Mouse (Mus musculus): Measurements from ENCODE around the gene Ddo. TPM values are rescaled to one million over a fixed set of nuclear protein-coding genes. Genes with fewer than 3 reads are reported as not detected.

Ddo gene
- polyA plus RNA-seq, 1 experiment from 2014 or later, result 0.61 TPM

GRCm38 (mm10) chr10:40725471-40725870 lies 95.7 kb downstream of the Ddo start:
- WGBS, result 75% methylated on average over 4 of the region's 4 CpGs
- H3K27me3 ChIP-seq (replicated peaks; ENCODE audit: control insufficient read depth, insufficient read depth, low read length), result no peaks in the 10 kb centered on the region
- no peak for ATAC-seq (replicated peaks; ENCODE audit: low FRiP score, low TSS enrichment, low read depth)
- no peaks in the 10 kb centered on the region for H3K36me3 ChIP-seq (ENCODE audit: control insufficient read depth, insufficient read depth, low read length)
- no peak overlapping the region for H3K4me3 ChIP-seq (ENCODE audit: low read depth, low read length)
- no peak overlapping the region for H3K9ac ChIP-seq (ENCODE audit: low read length)
- H3K4me1 ChIP-seq (replicated peaks; ENCODE audit: control insufficient read depth, insufficient read depth, low read length), result peaks cover 21% of the 10 kb centered on the region
- H3K27ac ChIP-seq (ENCODE audit: low read depth), result no peak overlapping the region; the same call in 1 of the 2 replicates
- no peak overlapping the region for H3K4me2 ChIP-seq (ENCODE audit: low read length)
- peak; percentile 40 for DNase-seq (ENCODE audit: low spot score)
- no peaks in the 10 kb centered on the region for H3K9me3 ChIP-seq (ENCODE audit: control insufficient read depth, low read length)

- no peaks in the 10 kb centered on the region for H3K36me3 ChIP-seq (ENCODE audit: control insufficient read depth, insufficient read depth, low read length)
- no peaks in the 10 kb centered on the region for H3K27me3 ChIP-seq (replicated peaks; ENCODE audit: control insufficient read depth, insufficient read depth, low read length)
- H3K9me3 ChIP-seq (ENCODE audit: control insufficient read depth, low read length), result no peaks in the 10 kb centered on the region
- no peak overlapping the region for H3K4me2 ChIP-seq (ENCODE audit: low read length)
- H3K4me1 ChIP-seq (replicated peaks; ENCODE audit: control insufficient read depth, insufficient read depth, low read length), result peaks cover 21% of the 10 kb centered on the region
- H3K9ac ChIP-seq (ENCODE audit: low read length), result no peak overlapping the region
- DNase-seq (ENCODE audit: low spot score) (peak; percentile 51), ATAC-seq (replicated peaks; ENCODE audit: low FRiP score, low TSS enrichment, low read depth) (no peak)
- H3K27ac ChIP-seq (ENCODE audit: low read depth), result no peak overlapping the region
- no peak overlapping the region for H3K4me3 ChIP-seq (ENCODE audit: low read depth, low read length)
- WGBS, result 48% methylated on average over 11 of the region's 11 CpGs
Observed at GRCm38 (mm10) chr10:40726288-40726902, 96.6 kb downstream of the Ddo start.

GRCm38 (mm10) chr10:40726989-40727388 lies 97.2 kb downstream of the Ddo start:
- H3K36me3 ChIP-seq (ENCODE audit: control insufficient read depth, insufficient read depth, low read length), result no peaks in the 10 kb centered on the region

GRCm38 (mm10) chr10:40730200-40730599 lies 100.4 kb downstream of the Ddo start:
- no peaks in the 10 kb centered on the region for H3K36me3 ChIP-seq (ENCODE audit: control insufficient read depth, insufficient read depth, low read length)
- no peaks in the 10 kb centered on the region for H3K9me3 ChIP-seq (ENCODE audit: control insufficient read depth, low read length)
- H3K4me2 ChIP-seq (ENCODE audit: low read length), result no peak overlapping the region
- 67% methylated on average over 5 of the region's 5 CpGs for WGBS
- peaks cover 10% of the 10 kb centered on the region for H3K4me1 ChIP-seq (replicated peaks; ENCODE audit: control insufficient read depth, insufficient read depth, low read length)
- ATAC-seq (replicated peaks; ENCODE audit: low FRiP score, low TSS enrichment, low read depth), result no peak
- DNase-seq (ENCODE audit: low spot score), result no peak
- H3K27me3 ChIP-seq (replicated peaks; ENCODE audit: control insufficient read depth, insufficient read depth, low read length), result no peaks in the 10 kb centered on the region
- H3K4me3 ChIP-seq (ENCODE audit: low read depth, low read length), result no peak overlapping the region
- no peak overlapping the region for H3K9ac ChIP-seq (ENCODE audit: low read length)
- H3K27ac ChIP-seq (ENCODE audit: low read depth), result no peak overlapping the region

More at GRCm38 (mm10) chr10:40726989-40727388, 97.2 kb downstream of the Ddo start:
- no peak for ATAC-seq (replicated peaks; ENCODE audit: low FRiP score, low TSS enrichment, low read depth)
- no peaks in the 10 kb centered on the region for H3K9me3 ChIP-seq (ENCODE audit: control insufficient read depth, low read length)
- H3K27me3 ChIP-seq (replicated peaks; ENCODE audit: control insufficient read depth, insufficient read depth, low read length), result no peaks in the 10 kb centered on the region
- H3K9ac ChIP-seq (ENCODE audit: low read length), result no peak overlapping the region
- H3K4me3 ChIP-seq (ENCODE audit: low read depth, low read length), result no peak overlapping the region
- no peak overlapping the region for H3K4me2 ChIP-seq (ENCODE audit: low read length)
- H3K4me1 ChIP-seq (replicated peaks; ENCODE audit: control insufficient read depth, insufficient read depth, low read length), result peaks cover 21% of the 10 kb centered on the region
- WGBS, result 43% methylated on average over 5 of the region's 5 CpGs
- H3K27ac ChIP-seq (ENCODE audit: low read depth), result no peak overlapping the region
- DNase-seq (ENCODE audit: low spot score), result peak; percentile 21

Other genes starting within 250 kb of the Ddo start
- not detected in 2 replicates for gene Slc22a16, start 59.7 kb upstream of the Ddo start, polyA plus RNA-seq (2014; fragmentation: Nextera tagmentation; extraction: Ambion mirVana)
- gene Mettl24, start 53.3 kb downstream of the Ddo start, polyA plus RNA-seq (2014; fragmentation: Nextera tagmentation; extraction: Ambion mirVana), result 4.2 and 4.5 TPM in 2 replicates